Mouse (Mus musculus) neural tube, embryonic 10.5 days (tissue): ENCODE measurements around the gene Klhl33.
"Not testable (repeated sequence)": the region's sequence is repeated elsewhere in the genome, so short reads cannot be mapped to it uniquely, and the experiment has no call there.

Experiments used
- DNase-seq: peaks from one replicate; pipeline ENCODE4 v3.0.0-alpha.2; 2017; ENCODE audit warnings: low spot score; ENCODE audit errors: extremely low spot score

Klhl33 gene

GRCm38 (mm10) chr14:50897374-50897765, at the start of gene Klhl33:
Gene Klhl33 (minus strand): TSS chr14:50897507.
- DNase-seq = peak; percentile 15

GRCm38 (mm10) chr14:50945526-50945925, 48.2 kb upstream of the Klhl33 start:
- DNase-seq = not testable (repeated sequence)

GRCm38 (mm10) chr14:50945081-50945480, 47.8 kb upstream of the Klhl33 start:
- DNase-seq = not testable (repeated sequence)

- DNase-seq = not testable (repeated sequence)
Observed at GRCm38 (mm10) chr14:50944668-50945033, 47.3 kb upstream of the Klhl33 start.

- DNase-seq = peak; percentile 96
Observed at GRCm38 (mm10) chr14:50943932-50944667, 46.8 kb upstream of the Klhl33 start, which contains the start of gene Gm49342. Gene Gm49342 (plus strand): TSS chr14:50944517.

- DNase-seq = no peak
Observed at GRCm38 (mm10) chr14:50938940-50939339, 41.6 kb upstream of the Klhl33 start.

GRCm38 (mm10) chr14:50938119-50938908, 41.0 kb upstream of the Klhl33 start:
- DNase-seq = no peak

GRCm38 (mm10) chr14:50936649-50937048, 39.3 kb upstream of the Klhl33 start:
- no peak for DNase-seq

- no peak for DNase-seq
Observed at GRCm38 (mm10) chr14:50931493-50932020, 34.2 kb upstream of the Klhl33 start.

- peak; percentile 97 for DNase-seq
Observed at GRCm38 (mm10) chr14:50930754-50931492, 33.6 kb upstream of the Klhl33 start, which contains the start of the genes Pip4p1 and Pnp. Gene Pip4p1 (minus strand): TSS chr14:50930856. Gene Pnp (plus strand): TSS chr14:50931082.

GRCm38 (mm10) chr14:50930377-50930753, 33.1 kb upstream of the Klhl33 start:
- DNase-seq = no peak

GRCm38 (mm10) chr14:50929951-50930350, 32.6 kb upstream of the Klhl33 start:
- DNase-seq = no peak

- no peak for DNase-seq
Observed at GRCm38 (mm10) chr14:50927366-50927765, 30.1 kb upstream of the Klhl33 start.

- DNase-seq = peak; percentile 44
Observed at GRCm38 (mm10) chr14:50925111-50925920, 28.0 kb upstream of the Klhl33 start.

- DNase-seq = peak; percentile 98
Observed at GRCm38 (mm10) chr14:50924281-50925064, 27.2 kb upstream of the Klhl33 start, which contains the start of the genes Osgep and Apex1. Gene Osgep (minus strand): TSS chr14:50924893. Gene Apex1 (plus strand): TSS chr14:50924968.

- DNase-seq = not testable (repeated sequence)
Observed at GRCm38 (mm10) chr14:50923437-50923836, 26.1 kb upstream of the Klhl33 start.

GRCm38 (mm10) chr14:50911356-50911755, 14.0 kb upstream of the Klhl33 start:
- no peak for DNase-seq

GRCm38 (mm10) chr14:50908126-50908525, 10.8 kb upstream of the Klhl33 start:
- no peak for DNase-seq

- DNase-seq = not testable (repeated sequence)
Observed at GRCm38 (mm10) chr14:50905327-50905726, 8.0 kb upstream of the Klhl33 start.

GRCm38 (mm10) chr14:50904828-50905129, 7.5 kb upstream of the Klhl33 start:
- no peak for DNase-seq
